Mouse (Mus musculus) spleen, postnatal 4 days (tissue): ENCODE measurements at regions not wholly inside any gene's neighbourhood (a gene's known extent, or its start where the extent isn't known, plus 50 kb on each side); places are given as distances from the start of the nearest gene placed in this dataset.
"Not testable (repeated sequence)": the region's sequence is repeated elsewhere in the genome, so short reads cannot be mapped to it uniquely, and the experiment has no call there.

Experiments
- DNase-seq, 2 experiments: peaks; one replicate each; pipeline ENCODE4 v3.0.0; 2022; ENCODE audit warnings: low spot score in 2 of 2

DNA sequence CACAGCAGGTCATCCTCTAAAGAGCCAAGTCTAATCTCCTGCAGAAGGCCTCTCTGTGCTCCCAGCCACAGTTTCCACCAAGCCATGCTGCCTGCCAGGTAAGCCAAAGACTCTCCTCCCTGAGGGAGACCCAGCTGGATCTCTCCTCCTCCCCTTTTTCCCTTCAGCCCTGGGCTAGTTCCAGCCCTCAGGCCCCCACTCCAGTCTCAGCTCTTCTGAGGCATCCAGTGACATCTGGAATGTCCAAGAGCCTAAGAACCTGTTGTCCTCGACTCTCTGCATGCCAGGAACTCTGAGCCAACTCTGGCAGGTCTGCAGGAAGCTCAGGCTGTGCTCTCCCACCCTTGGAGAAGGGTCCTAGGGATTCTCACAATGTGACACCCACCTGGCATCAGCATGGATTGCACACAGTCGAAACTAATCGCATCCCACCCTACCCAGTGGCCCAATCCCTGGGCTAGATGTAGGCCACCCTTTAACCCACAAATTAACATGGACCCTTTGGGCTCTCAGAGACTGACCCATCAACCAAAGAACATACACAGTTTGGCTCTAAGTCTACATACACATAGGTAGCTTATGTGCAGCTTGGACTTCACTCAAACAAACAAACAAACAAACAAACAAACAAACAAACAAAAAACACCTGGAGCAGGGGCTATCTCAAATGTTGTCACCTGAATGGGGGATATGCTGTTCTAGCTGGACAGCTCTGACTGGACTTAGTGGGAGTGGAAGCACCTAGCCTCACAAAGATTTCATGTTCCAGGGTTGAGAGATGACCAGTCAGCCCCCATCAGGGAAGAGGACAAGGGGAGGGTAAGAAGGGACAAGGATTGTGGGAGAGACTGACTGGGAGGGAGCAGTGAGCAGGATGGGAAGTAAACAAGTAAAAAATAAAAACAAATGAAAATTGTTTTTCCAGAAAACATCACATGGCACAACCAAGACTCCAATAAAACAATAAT is 57.9 kb upstream of the Zfp709 start:
- DNase-seq: peak in 1 of 2 experiments; percentile 62

DNA sequence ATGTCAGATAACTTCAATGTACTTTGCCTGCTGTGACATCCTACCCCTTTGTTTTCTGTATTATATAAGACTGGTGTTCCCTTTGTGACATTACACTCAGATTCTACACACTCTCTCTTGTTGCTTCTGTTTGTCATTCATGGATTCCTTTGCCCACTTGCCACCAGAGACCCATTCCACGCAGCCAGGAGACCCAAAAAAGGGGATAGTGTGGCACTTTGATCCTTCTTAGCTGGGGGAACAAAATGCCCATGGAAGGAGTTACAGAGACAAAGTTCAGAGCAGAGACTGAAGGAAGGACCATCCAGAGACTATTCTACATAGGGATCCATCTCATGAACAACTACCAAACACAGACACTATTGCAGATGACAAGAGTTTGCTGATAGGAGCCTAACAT is 59.1 kb upstream of the Zfp709 start:
- DNase-seq: not testable (repeated sequence)

DNA sequence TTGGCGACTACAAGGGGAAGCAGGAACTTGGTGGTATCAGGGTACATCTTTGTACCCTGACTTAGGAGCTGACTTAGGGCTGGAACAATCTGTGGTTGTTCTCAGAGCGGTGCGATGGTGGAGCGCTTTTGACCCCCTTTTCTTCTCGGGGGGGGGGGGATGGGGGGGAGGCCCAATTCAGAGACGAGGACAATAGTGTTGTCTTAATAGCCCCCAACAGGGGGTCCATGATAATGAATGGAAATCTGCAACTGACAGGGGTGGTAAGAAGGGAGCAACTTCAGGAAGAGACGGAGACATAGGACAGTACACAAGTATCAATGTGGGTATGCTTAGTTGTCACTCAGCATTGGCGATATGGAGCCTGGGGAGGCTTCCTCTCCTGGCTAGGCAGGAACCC is 61.9 kb upstream of the Zfp709 start:
- DNase-seq: not testable (repeated sequence)

DNA sequence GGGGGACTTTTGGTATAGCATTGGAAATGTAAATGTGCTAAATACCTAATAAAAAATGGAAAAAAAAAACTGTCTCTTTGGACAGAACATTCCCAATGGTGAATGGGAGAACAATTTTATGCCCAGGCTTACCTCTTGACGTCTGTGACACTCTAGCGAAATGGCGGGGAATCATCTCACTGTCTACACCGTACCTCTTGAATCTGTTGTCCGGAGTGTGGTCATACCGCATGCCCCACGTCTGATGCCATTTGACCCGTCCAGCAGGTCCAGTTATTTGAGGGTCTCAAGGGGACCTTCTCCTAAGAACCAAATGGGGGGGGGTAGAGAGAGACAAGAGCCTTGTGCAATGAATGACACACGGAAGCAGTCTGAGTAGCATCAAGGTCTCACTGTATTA is 62.4 kb upstream of the Zfp709 start:
- DNase-seq: peak in 1 of 2 experiments; percentile 59

DNA sequence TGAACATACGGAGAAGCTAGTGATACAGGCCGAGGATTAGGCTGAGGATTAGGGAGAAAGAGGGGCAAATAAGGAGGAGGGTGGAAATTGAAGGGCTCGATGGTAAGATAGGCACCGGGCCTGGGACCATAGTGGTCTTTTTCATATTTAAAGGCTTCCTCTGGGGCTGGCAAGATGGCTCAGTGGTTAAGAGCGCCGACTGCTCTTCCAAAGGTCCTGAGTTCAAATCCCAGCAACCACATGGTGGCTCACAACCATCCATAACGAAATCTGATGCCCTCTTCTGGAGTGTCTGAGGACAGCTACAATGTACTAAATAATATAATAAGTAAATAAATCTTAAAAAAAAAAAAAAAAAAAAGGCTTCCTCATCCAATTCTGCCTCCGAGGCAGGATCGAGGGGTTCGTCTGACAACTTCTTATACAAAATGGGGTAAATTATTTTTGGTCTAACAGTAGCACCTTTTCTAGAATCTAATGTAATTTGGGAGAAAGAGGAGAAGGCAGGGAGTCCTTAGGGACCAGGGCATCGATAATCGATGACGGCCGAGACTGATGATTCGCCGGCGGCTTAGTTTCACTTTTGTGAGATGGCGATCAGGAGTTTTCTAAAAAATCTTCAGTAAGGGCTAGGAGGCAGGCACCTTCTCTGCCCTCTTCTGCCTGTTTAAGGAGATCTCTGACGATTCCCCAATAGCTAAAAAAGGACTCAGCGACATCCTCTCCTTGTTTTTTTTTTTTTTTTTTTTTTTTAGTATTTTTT is 65.4 kb upstream of the Zfp709 start:
- DNase-seq: peak in 1 of 2 experiments; percentile 61

DNA sequence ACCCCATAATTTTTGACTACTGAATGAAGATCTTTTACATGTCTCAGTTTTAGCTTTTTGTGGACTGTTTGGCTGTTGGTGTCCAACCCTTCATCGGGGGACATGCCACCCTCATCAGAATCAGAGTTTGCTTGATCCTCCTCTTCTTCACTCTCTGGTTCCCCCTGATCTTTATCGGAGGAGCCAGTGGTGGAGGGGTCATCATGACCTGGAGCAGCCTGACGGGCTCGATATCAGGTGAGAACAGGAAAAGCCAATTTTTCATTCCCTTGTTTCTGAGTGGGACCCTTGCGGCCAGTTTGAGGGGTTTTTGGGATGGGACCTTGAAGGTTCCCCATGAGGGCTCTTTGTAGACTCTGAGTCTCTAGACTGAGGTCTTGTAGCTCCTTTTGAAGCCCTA is 66.0 kb upstream of the Zfp709 start:
- DNase-seq: not testable (repeated sequence)

DNA sequence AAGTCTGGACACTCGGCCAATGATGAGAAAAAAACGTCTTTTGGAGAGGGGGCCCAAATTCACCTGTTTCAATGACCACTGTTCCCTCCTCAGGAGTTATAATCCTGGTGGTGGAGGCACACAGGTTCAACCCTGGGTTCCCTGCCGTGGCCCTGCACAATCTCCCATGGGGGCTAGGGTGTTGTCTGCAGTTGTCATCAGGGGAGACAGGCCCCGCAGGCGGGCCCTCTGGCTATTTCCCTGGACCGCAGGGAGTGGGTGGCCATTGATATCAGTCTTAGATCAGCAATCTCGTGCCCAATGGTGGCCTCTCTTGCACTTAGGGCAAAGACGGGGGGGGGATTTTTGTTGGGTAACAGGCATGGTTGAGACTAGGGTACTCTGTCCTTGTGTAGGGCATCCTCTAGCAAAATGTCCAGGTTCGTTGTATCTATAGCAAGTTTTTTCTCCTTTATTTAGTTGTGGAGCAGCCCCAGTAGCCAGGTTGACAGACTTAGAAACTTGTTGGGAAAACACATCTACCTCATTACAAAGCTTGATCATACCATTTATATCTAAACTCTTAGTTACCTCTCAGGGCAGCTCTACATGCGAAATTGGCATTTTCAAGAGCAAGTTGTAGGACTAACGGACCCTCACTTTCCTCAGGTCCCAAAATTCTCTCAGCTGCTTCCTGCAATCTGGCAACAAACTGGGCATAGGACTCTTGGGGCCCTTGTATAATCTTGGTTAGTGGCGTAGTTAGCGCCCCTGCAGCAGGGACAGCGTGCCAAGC is 66.9 kb upstream of the Zfp709 start:
- DNase-seq: peak in 1 of 2 experiments; percentile 61

DNA sequence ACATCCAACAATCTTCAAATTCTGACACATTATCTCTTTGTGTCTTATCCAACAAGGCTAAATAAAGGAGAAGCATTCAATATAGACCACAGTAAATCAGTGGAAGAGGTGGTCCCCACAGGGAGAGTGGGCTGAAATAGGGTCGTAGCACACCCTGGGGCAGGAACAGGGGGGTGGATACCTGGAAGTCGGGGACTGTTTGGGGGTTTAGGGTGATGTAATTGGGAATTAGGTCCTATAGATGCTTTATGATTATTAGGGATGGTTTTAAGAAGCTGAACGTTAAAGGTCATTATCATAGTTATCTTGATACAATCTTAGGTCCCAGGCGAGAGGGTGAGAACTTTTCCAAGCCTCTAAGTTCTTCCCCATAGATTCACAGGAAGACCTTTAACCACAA is 67.9 kb upstream of the Zfp709 start:
- peak in 1 of 2 experiments; percentile 64 for DNase-seq

DNA sequence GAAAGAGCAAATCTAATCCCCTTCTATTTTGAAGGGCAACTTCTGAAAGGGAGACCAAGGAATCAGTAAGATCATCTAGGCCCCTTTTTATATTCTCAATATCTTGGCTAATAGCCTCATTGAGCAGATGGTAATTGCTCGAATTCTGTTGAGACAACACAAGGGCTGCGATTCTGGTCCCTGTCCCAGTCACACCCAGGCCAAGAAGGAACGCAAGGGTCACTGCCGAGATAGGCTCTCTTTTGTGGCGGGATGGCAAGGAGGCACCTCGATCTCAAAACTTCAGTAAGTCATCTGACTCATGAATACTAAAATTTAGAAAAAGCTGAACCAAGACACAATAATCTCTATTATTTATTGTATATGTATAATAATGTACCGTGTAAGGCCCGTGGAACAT is 68.6 kb upstream of the Zfp709 start:
- DNase-seq: peak in 1 of 2 experiments; percentile 60

DNA sequence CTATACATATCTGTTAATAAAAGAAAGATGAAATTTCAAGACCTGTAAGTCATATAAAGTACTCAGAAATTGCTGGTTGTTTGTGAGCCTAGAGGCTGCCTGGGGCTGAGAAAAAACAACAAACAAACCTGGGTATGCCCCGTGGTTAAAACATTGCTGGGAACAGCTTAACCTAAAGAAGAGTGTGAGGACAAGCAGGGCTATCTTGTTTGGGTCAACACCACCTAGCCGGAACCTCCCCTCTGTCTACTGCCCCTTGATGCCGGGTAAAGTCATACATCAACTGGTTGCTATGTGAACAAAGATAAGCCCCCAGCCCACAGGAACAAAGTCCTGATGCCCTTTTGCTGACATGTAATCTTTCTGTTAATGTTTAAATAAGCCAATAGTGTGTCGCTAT is 74.0 kb upstream of the Zfp709 start:
- DNase-seq: not testable (repeated sequence)

DNA sequence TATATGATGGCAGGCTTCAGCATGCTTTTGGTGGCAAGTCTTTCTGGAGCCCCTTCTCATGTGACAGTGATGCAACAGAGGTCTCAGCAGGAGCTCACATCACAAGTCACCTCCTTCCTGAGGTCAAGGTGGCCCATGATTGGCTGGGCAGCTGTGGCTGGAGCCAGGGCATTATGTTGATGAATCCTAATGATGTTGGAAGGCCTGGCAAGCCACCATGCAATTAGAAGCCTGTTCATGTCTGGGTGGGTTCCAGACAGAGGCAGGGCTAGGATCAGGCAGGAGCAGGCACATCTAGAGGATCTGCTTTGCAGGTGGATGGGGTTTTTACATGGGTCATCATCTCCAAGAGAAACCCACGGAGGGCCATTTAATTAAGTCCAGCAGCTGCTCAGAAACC is 77.2 kb upstream of the Zfp709 start:
- peak in 1 of 2 experiments; percentile 69 for DNase-seq

DNA sequence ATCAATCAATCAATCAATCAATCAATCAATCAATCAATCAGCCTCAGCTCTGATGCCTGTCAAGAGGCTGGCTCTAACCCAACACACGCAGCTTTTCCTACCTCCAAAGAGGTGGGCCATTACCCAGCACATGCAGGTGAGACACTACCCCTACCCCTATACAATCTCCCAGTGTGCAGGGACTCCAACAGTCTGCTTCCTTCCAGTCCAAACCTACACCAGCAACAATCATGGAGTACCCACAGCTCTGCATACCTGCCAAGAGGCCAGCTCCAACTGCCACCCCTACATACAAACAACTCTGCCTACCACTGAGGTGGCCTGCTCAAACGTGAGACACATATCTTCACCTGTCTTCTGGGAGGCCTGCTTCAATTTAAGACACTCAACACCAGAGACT is 76.7 kb upstream of the Fcho1 start:
- DNase-seq: not testable (repeated sequence)

DNA sequence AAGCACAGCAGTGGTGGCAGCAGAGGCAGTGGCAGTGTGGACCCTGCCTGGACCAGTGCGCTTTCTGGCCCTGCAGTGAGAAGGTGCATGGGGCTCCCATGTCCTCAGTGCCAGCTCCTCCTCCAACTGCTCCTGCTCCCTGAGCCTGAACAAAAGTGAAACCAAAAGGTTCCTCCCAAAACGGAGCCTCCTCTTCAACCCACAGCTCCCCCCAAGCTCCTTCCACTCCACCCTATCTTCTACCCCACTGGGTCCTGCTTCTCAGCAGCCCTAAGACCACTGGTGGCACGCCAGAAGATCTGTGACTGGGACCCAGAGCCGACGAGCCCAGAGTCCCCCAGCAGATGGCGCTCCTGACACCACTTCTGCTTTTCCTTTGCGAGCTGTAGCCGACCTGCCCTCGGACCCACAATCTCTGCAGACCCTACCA is 63.5 kb upstream of the Fcho1 start:
- DNase-seq: not testable (repeated sequence)

DNA sequence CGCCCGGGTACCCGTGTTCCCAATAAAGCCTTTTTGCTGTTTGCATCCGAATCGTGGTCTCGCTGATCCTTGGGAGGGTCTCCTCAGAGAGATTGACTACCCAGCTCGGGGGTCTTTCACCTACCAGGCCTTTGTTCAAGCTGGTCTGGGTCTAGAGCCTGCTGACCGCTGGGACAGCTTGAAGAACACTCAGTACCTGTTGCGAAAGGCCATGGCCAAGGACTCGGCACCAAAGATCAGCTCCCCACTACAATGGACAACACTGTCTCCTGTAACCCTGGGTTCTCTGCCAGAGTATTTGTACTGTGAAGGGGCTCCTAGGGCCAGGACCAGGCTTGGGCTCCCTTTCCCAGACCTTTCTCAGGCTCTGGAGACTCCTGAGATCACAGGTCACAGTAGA is 55.1 kb upstream of the Fcho1 start:
- not testable (repeated sequence) for DNase-seq

DNA sequence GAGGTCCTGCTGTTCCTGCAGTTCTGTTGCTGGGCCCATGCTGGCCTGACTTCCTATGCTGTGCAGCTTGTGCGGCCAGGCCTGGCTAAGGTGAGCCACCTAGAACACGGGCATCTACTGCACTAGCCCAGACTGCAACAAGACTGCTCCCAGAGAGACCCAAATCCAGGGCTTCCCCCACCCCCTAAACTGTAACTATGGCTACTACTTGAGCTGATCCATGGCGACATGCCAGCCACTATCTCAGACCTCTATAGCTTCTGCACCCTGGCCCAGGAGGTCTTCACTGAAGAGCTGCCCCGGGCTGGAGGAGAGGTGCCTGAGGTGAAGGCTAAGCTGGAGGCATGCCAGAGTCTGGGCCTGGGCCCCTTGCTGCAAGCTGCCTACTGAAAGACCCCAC is 54.3 kb upstream of the Fcho1 start:
- DNase-seq: not testable (repeated sequence)

DNA sequence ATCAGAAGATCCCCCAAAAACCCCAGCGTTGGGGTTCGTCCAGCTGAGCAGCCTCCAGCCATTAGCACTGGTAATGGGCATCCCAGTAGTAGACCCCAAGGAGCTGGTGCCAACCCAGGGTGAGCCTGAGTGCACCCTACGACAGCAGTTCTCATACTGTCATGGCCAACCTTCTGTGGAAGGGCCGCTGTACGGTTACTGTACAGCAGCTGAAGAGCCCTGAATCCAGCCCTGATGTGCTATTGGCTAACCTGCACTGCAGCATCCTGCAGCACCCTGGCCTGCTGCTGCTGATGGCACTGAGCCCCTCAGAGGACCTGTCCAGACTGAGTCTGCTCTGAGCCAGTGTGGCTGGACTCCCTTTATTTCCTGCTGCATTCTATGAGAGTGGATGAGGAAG is 53.9 kb upstream of the Fcho1 start:
- DNase-seq: not testable (repeated sequence)

DNA sequence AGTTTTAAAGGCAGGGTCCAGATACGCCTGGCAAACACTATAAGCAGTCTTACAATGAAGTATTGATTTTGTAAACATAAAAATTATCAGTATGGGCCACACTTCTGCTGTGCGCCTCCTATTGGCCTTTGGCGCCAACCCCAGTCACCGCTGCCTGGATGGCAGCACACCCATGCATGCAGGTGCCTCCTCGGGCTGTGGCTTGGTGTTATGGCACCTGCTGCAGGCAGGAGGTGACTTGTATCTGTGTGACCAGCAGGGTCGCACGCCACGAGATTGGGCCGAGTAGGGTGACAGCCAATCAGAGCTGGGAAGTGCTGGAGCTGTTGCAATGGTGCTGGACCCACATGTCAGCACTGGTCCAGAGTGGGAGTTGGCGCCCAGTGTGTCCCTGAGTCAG is 53.4 kb upstream of the Fcho1 start:
- no peak for DNase-seq
